Mouse (Mus musculus) liver, adult 2 months (tissue): ENCODE results near the gene Amn1. TPM values are rescaled to one million over a fixed set of nuclear protein-coding genes. Genes with fewer than 3 reads are reported as not detected.

Experiments used
- DNase-seq: peaks from one replicate; pipeline ENCODE4 v3.0.0-alpha.2; 2011; ENCODE audit warnings: low read depth, low spot score; ENCODE audit errors: extremely low read depth
- H3K27ac ChIP-seq: fragments of 200-500 bp; replicated peaks from 2 replicates; pipeline ENCODE4 v1.5.1; 2012; ENCODE audit warnings: low read depth, mild to moderate bottlenecking, control low read depth, inconsistent platforms, low read length; ENCODE audit not compliant: insufficient read depth
- H3K27me3 ChIP-seq: fragments of 200-500 bp; 2 replicates; pipeline ENCODE4 v1.6.1; 2012; ENCODE audit warnings: mild to moderate bottlenecking, moderate library complexity, low read length, inconsistent platforms; ENCODE audit not compliant: control insufficient read depth, insufficient read depth
- H3K36me3 ChIP-seq: fragments of 200-500 bp; 2 replicates; pipeline ENCODE4 v1.6.1; 2012; ENCODE audit warnings: low read length, inconsistent platforms; ENCODE audit not compliant: control insufficient read depth, insufficient read depth
- H3K4me1 ChIP-seq: fragments of 200-500 bp; 2 replicates; pipeline ENCODE4 v1.6.1; 2011; ENCODE audit warnings: low read length; ENCODE audit not compliant: control insufficient read depth, insufficient read depth
- H3K4me3 ChIP-seq: fragments of 200-500 bp; 2 replicates; pipeline ENCODE4 v1.5.1; 2011; ENCODE audit warnings: low read depth, mild to moderate bottlenecking, control low read depth, low read length, moderate library complexity; ENCODE audit not compliant: insufficient read depth
- H3K79me2 ChIP-seq: fragments of 200-500 bp; 2 replicates; pipeline ENCODE4 v1.6.1; 2012; ENCODE audit warnings: inconsistent platforms, mild to moderate bottlenecking, low read length, moderate library complexity; ENCODE audit not compliant: control insufficient read depth, insufficient read depth
- H3K9ac ChIP-seq: fragments of 200-500 bp; 2 replicates; pipeline ENCODE4 v1.6.1; 2012; ENCODE audit warnings: low read depth, mild to moderate bottlenecking, control low read depth, inconsistent platforms, low read length
- CTCF ChIP-seq: fragments of 200-500 bp; IDR thresholded peaks from 2 replicates; pipeline ENCODE4 v1.5.1; 2011; ENCODE audit warnings: low read depth, low read length, control low read depth
- POLR2A ChIP-seq: fragments of 200-500 bp; IDR thresholded peaks from 2 replicates; pipeline ENCODE4 v1.6.1; 2011; ENCODE audit warnings: low read length, control low read depth; ENCODE audit not compliant: insufficient read depth; ENCODE audit errors: extremely low read depth
- WGBS: fragments of 180-500 bp; shearing (Covaris S2); methylation state at CpG from one replicate; pipeline ENCODE4 v1.1.7; 2018; 5-methylcytosine and 5-hydroxymethylcytosine counted together
- polyA plus RNA-seq: library from polyadenylated mRNA; depleted of rRNA; stranded (reverse); fragments of >200 nt; gene quantifications from 2 replicates; pipeline ENCODE4 v1.2.3, GENCODE M21; 2012; rRNA removed
- total RNA-seq: library from RNA; depleted of rRNA; stranded (reverse); fragments of >200 nt; gene quantifications from 2 replicates; pipeline ENCODE4 v1.2.3, GENCODE M21; 2014; rRNA removed

The Amn1 gene
- total RNA-seq = 7.9 and 12.2 TPM in 2 replicates
- 4.2 and 4.3 TPM in 2 replicates for polyA plus RNA-seq

- H3K4me1 ChIP-seq = peaks cover 21% of the 10 kb centered on the region
- peaks cover 7% of the 10 kb centered on the region; the same call in 1 of the 2 replicates for H3K36me3 ChIP-seq
- no peaks in the 10 kb centered on the region for H3K27me3 ChIP-seq
- TF ChIP-seq CTCF (no peak), POLR2A (peak; percentile 93)
- H3K9ac ChIP-seq = peak within 1 kb of the TSS; percentile 77
- peaks cover 3% of the 10 kb centered on the region; the same call in 1 of the 2 replicates for H3K79me2 ChIP-seq
- under 1% methylated on average over 34 of the region's 34 CpGs for WGBS
- peak within 1 kb of the TSS; percentile 85 for H3K27ac ChIP-seq
- H3K4me3 ChIP-seq = peak within 1 kb of the TSS; percentile 66
- peak; percentile 98 for DNase-seq
Observed at GRCm38 (mm10) chr6:149188041-149188924, at the start of gene Amn1. Amn1 (minus strand) TSS chr6:149188712.

GRCm38 (mm10) chr6:149236807-149237206 lies 48.3 kb upstream of the Amn1 start:
- H3K4me1 ChIP-seq = no peaks in the 10 kb centered on the region; the same call in 1 of the 2 replicates
- DNase-seq = no peak
- H3K36me3 ChIP-seq = no peaks in the 10 kb centered on the region
- no peak overlapping the region for H3K27ac ChIP-seq
- H3K9ac ChIP-seq = no peak overlapping the region
- 91% methylated on average over 2 of the region's 2 CpGs for WGBS
- no peak overlapping the region for H3K4me3 ChIP-seq
- H3K27me3 ChIP-seq = no peaks in the 10 kb centered on the region
- TF ChIP-seq POLR2A (no peak), CTCF (no peak)
- no peaks in the 10 kb centered on the region for H3K79me2 ChIP-seq

- no peak overlapping the region for H3K4me3 ChIP-seq
- no peaks in the 10 kb centered on the region for H3K79me2 ChIP-seq
- TF ChIP-seq POLR2A = no peak
- no peak for TF ChIP-seq CTCF
- H3K36me3 ChIP-seq = no peaks in the 10 kb centered on the region
- H3K27me3 ChIP-seq = no peaks in the 10 kb centered on the region
- DNase-seq = no peak
- no peak overlapping the region for H3K9ac ChIP-seq
- WGBS = 77% methylated on average over 3 of the region's 3 CpGs
- no peaks in the 10 kb centered on the region; the same call in 1 of the 2 replicates for H3K4me1 ChIP-seq
- no peak overlapping the region for H3K27ac ChIP-seq
Observed at GRCm38 (mm10) chr6:149233918-149234317, 45.4 kb upstream of the Amn1 start.

DNA sequence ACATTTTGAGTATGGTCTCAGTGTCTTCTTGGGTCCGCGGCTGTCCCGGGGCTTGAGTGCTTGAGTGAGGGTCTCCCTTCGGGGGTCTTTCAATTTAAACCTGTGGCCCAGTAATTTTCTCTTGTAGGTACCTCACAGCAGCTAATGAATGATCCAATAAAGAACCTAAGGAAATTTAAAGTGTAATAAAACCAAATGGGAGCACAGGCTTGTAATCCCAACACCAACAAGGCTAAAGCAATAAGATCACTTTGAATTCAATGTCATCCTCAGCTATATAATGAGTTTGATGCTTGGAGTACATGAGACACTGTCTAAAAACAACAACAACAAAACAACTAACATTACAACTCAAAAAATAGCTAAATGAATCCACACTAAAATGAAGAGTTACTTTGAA lies 36.2 kb upstream of the Amn1 start:
- TF ChIP-seq POLR2A = no peak; the same call in 1 of the 2 replicates
- peak; percentile 15; the same call in 1 of the 2 replicates for TF ChIP-seq CTCF
- H3K36me3 ChIP-seq = no peaks in the 10 kb centered on the region; the same call in 1 of the 2 replicates
- 88% methylated on average over 4 of the region's 4 CpGs for WGBS
- H3K4me3 ChIP-seq = no peak overlapping the region
- H3K79me2 ChIP-seq = no peaks in the 10 kb centered on the region
- H3K27me3 ChIP-seq = no peaks in the 10 kb centered on the region
- H3K27ac ChIP-seq = peak overlapping the region; percentile 67
- no peak overlapping the region for H3K9ac ChIP-seq
- H3K4me1 ChIP-seq = peaks cover 15% of the 10 kb centered on the region
- peak; percentile 94 for DNase-seq

- Histone ChIP-seq H3K4me1 (peaks cover 15% of the 10 kb centered on the region), H3K36me3 (no peaks in the 10 kb centered on the region; the same call in 1 of the 2 replicates), H3K27me3 (no peaks in the 10 kb centered on the region), H3K9ac (no peak overlapping the region), H3K79me2 (no peaks in the 10 kb centered on the region), H3K4me3 (no peak overlapping the region), H3K27ac (peak overlapping the region; percentile 88)
- TF ChIP-seq POLR2A = no peak
- TF ChIP-seq CTCF = no peak
- DNase-seq = peak; percentile 76
Observed at GRCm38 (mm10) chr6:149221296-149221695, 32.8 kb upstream of the Amn1 start.

DNA sequence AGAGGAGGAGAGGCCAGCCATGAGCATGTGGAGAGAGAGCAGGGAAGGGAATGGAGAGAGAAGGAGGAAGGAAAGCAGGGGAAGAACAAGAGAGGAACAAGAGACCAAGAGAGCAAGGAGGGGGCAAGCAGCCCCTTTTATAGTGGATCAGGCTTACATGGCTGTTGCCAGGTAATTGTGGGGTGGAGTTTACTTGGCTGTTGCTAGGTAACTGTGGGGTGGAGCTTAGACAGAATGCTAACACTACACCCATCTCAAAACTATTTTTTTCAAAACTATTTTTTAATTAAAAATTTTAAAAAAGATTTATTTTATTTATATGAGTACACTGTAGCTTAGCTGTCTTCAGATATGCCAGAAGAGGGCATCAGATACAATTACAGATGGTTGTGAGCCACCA lies 10.1 kb upstream of the Amn1 start:
- H3K79me2 ChIP-seq = no peaks in the 10 kb centered on the region
- TF ChIP-seq CTCF = no peak
- no peaks in the 10 kb centered on the region for H3K36me3 ChIP-seq
- no peaks in the 10 kb centered on the region for H3K4me1 ChIP-seq
- H3K9ac ChIP-seq = no peak overlapping the region
- H3K27ac ChIP-seq = no peak overlapping the region
- H3K4me3 ChIP-seq = no peak overlapping the region
- no peaks in the 10 kb centered on the region for H3K27me3 ChIP-seq
- DNase-seq = no peak
